Mouse (Mus musculus) MEL (cell line): ENCODE measurements around the gene Dclre1b. TPM values are rescaled to one million over a fixed set of nuclear protein-coding genes. Genes with fewer than 3 reads are reported as not detected.

ENCODE experiments used
- DNase-seq: peaks from one replicate; pipeline ENCODE4 v3.0.0; 2011; ENCODE audit warnings: low read depth, low spot score
- H3K27ac ChIP-seq: 2 replicates; pipeline ENCODE4 v1.5.1; 2012; ENCODE audit warnings: low read depth, mild to moderate bottlenecking, control low read depth, low read length, moderate library complexity; ENCODE audit not compliant: control insufficient read depth
- H3K27me3 ChIP-seq, 2 experiments: fragments of 150-350 bp in 1 of 2; sonication (generic) in 1 of 2; 2 replicates each; pipeline ENCODE4 v1.6.1; 2012; ENCODE audit warnings: low read length in 2 of 2, mild to moderate bottlenecking in 2 of 2, improper control_type of control experiment in 1 of 2, moderate library complexity in 1 of 2; ENCODE audit not compliant: insufficient read depth in 2 of 2, control insufficient read depth in 1 of 2
- H3K36me3 ChIP-seq, 2 experiments: 2 replicates each; pipeline ENCODE4 v1.6.1; 2012 to 2014; ENCODE audit warnings: low read length in 2 of 2, improper control_type of control experiment in 1 of 2, inconsistent platforms in 1 of 2, mild to moderate bottlenecking in 1 of 2; ENCODE audit not compliant: insufficient read depth in 2 of 2, control insufficient read depth in 1 of 2
- H3K4me1 ChIP-seq, 2 experiments: fragments of 150-350 bp in 1 of 2; sonication (generic) in 1 of 2; 2 replicates each; pipeline ENCODE4 v1.6.1; 2012; ENCODE audit warnings: low read length in 2 of 2, improper control_type of control experiment in 1 of 2, mild to moderate bottlenecking in 1 of 2; ENCODE audit not compliant: insufficient read depth in 2 of 2, control insufficient read depth in 1 of 2
- H3K4me3 ChIP-seq, 2 experiments: fragments of 150-350 bp in 1 of 2; sonication (generic) in 1 of 2; 2 replicates each; pipeline ENCODE4 v1.5.1; 2012; ENCODE audit warnings: low read depth in 2 of 2, low read length in 2 of 2, mild to moderate bottlenecking in 2 of 2, moderate library complexity in 2 of 2, control low read depth in 1 of 2, improper control_type of control experiment in 1 of 2; ENCODE audit not compliant: control insufficient read depth in 1 of 2, insufficient read depth in 1 of 2
- H3K79me2 ChIP-seq: 2 replicates; pipeline ENCODE4 v1.6.1; 2012; ENCODE audit warnings: mild to moderate bottlenecking, low read length, moderate library complexity; ENCODE audit not compliant: control insufficient read depth, poor library complexity, insufficient read depth
- H3K9ac ChIP-seq: 2 replicates; pipeline ENCODE4 v1.6.1; 2012; ENCODE audit warnings: low read depth, mild to moderate bottlenecking, control low read depth, low read length, moderate library complexity; ENCODE audit not compliant: control insufficient read depth, poor library complexity, severe bottlenecking
- H3K9me3 ChIP-seq: fragments of 150-350 bp; sonication (generic); replicated peaks from 2 replicates; pipeline ENCODE4 v1.6.1; 2012; ENCODE audit warnings: mild to moderate bottlenecking, low read length, improper control_type of control experiment, moderate library complexity; ENCODE audit not compliant: insufficient read depth
- BHLHE40 ChIP-seq: IDR thresholded peaks from 2 replicates; pipeline ENCODE4 v1.6.1; 2012; ENCODE audit warnings: low read depth, mild to moderate bottlenecking, inconsistent platforms, low read length, improper control_type of control experiment, borderline replicate concordance
- E2F4 ChIP-seq: IDR thresholded peaks from 2 replicates; pipeline ENCODE4 v1.6.1; 2011; ENCODE audit warnings: low read depth, low read length, improper control_type of control experiment, borderline replicate concordance
- EP300 ChIP-seq, 2 experiments: IDR thresholded peaks; 2 replicates each; pipeline ENCODE4 v1.6.1; 2011; ENCODE audit warnings: improper control_type of control experiment in 2 of 2, low read length in 2 of 2, low read depth in 1 of 2, mild to moderate bottlenecking in 1 of 2
- ETS1 ChIP-seq: IDR thresholded peaks from 2 replicates; pipeline ENCODE4 v1.6.1; 2012; ENCODE audit warnings: low read depth, mild to moderate bottlenecking, inconsistent platforms, low read length, improper control_type of control experiment, moderate library complexity
- GATA1 ChIP-seq: IDR thresholded peaks from 2 replicates; pipeline ENCODE4 v1.6.1; 2011; ENCODE audit warnings: low read depth, low read length, improper control_type of control experiment
- HCFC1 ChIP-seq: IDR thresholded peaks from 2 replicates; pipeline ENCODE4 v1.6.1; 2012; ENCODE audit warnings: low read depth, mild to moderate bottlenecking, inconsistent platforms, low read length, improper control_type of control experiment, moderate library complexity
- JUND ChIP-seq: IDR thresholded peaks from 2 replicates; pipeline ENCODE4 v1.6.1; 2011; ENCODE audit warnings: low read depth, mild to moderate bottlenecking, improper control_type of control experiment, low read length
- KAT2A ChIP-seq: conservative IDR thresholded peaks from 2 replicates; pipeline ENCODE4 v1.6.1; 2012; ENCODE audit warnings: low read depth, low read length, improper control_type of control experiment, inconsistent platforms
- MAX ChIP-seq: IDR thresholded peaks from 2 replicates; pipeline ENCODE4 v1.6.1; 2011; ENCODE audit warnings: low read length, improper control_type of control experiment
- MYB ChIP-seq: IDR thresholded peaks from 2 replicates; pipeline ENCODE4 v1.6.1; 2011; ENCODE audit warnings: mild to moderate bottlenecking, low read depth, low read length, improper control_type of control experiment
- MYC ChIP-seq: IDR thresholded peaks from 2 replicates; pipeline ENCODE4 v1.6.1; 2011; ENCODE audit warnings: low read depth, mild to moderate bottlenecking, low read length, improper control_type of control experiment, moderate library complexity
- NELFE ChIP-seq: IDR thresholded peaks from 2 replicates; pipeline ENCODE4 v1.6.1; 2011; ENCODE audit warnings: low read depth, low read length, improper control_type of control experiment
- POLR2AphosphoS5 ChIP-seq: IDR thresholded peaks from 2 replicates; pipeline ENCODE4 v1.6.1; 2012; ENCODE audit warnings: low read depth, borderline replicate concordance, mild to moderate bottlenecking, inconsistent platforms, low read length, moderate library complexity, mixed read lengths
- SIN3A ChIP-seq: IDR thresholded peaks from 2 replicates; pipeline ENCODE4 v1.6.1; 2012; ENCODE audit warnings: low read length, improper control_type of control experiment, inconsistent platforms
- SMC3 ChIP-seq: IDR thresholded peaks from 2 replicates; pipeline ENCODE4 v1.6.1; 2011; ENCODE audit warnings: low read depth, low read length, improper control_type of control experiment
- TAL1 ChIP-seq: IDR thresholded peaks from 2 replicates; pipeline ENCODE4 v1.6.1; 2012; ENCODE audit warnings: mild to moderate bottlenecking, inconsistent platforms, low read length, moderate library complexity, mixed read lengths
- TCF12 ChIP-seq: IDR thresholded peaks from 2 replicates; pipeline ENCODE4 v1.6.1; 2014; ENCODE audit warnings: low read depth, mild to moderate bottlenecking, inconsistent platforms, low read length, improper control_type of control experiment, moderate library complexity
- USF2 ChIP-seq, 2 experiments: IDR thresholded peaks; 2 replicates each; pipeline ENCODE4 v1.6.1; 2011 to 2012; ENCODE audit warnings: improper control_type of control experiment in 2 of 2, low read length in 2 of 2, borderline replicate concordance in 1 of 2, inconsistent platforms in 1 of 2, low read depth in 1 of 2, mild to moderate bottlenecking in 1 of 2; ENCODE audit not compliant: insufficient read depth in 1 of 2
- ZC3H11A ChIP-seq: IDR thresholded peaks from 2 replicates; pipeline ENCODE4 v1.6.1; 2012; ENCODE audit warnings: low read depth, mild to moderate bottlenecking, inconsistent platforms, low read length, improper control_type of control experiment
- ZKSCAN1 ChIP-seq: IDR thresholded peaks from 2 replicates; pipeline ENCODE4 v1.6.1; 2012; ENCODE audit warnings: low read depth, mild to moderate bottlenecking, inconsistent platforms, low read length, improper control_type of control experiment, moderate library complexity
- ZMIZ1 ChIP-seq: IDR thresholded peaks from 2 replicates; pipeline ENCODE4 v1.6.1; 2012; ENCODE audit warnings: low read depth, mild to moderate bottlenecking, inconsistent platforms, low read length, improper control_type of control experiment, moderate library complexity
- ZNF384 ChIP-seq: IDR thresholded peaks from 2 replicates; pipeline ENCODE4 v1.6.1; 2012; ENCODE audit warnings: low read depth, mild to moderate bottlenecking, inconsistent platforms, low read length, improper control_type of control experiment
- polyA plus RNA-seq, 2 experiments: library from polyadenylated mRNA; stranded (reverse) in 1 of 2; unstranded in 1 of 2; fragments of >175 nt in 1 of 2; fragments of >200 nt in 1 of 2; gene quantifications; 2 replicates each; pipeline versions ENCODE4 v1.2.1 to v1.2.4; 2012; ENCODE audit warnings: low replicate concordance in 2 of 2, low read depth in 1 of 2; ENCODE audit not compliant: insufficient read length in 2 of 2, insufficient read depth in 1 of 2, missing spikeins in 1 of 2
- total RNA-seq: library from RNA; depleted of rRNA; stranded (reverse); fragments of 300-350 nt; gene quantifications from 2 replicates; pipeline ENCODE4 v1.2.3, GENCODE M21; 2012

The Dclre1b gene
- total and polyA plus RNA-seq, 3 experiments, result 11.2 to 25.3 TPM; not detected in 1

GRCm38 (mm10) chr3:103772846-103773245 lies 36.4 kb downstream of the Dclre1b start:
- peak; percentile 49 for DNase-seq
- peaks cover 0 to 4% of the 10 kb centered on the region in 2 experiments; a peak in 1 of 4 replicates for H3K4me1 ChIP-seq
- no peak overlapping the region for H3K27ac ChIP-seq
- H3K36me3 ChIP-seq, result peaks cover 5 to 14% of the 10 kb centered on the region in 2 experiments
- no peak overlapping the region for H3K9ac ChIP-seq
- H3K27me3 ChIP-seq, result no peaks in the 10 kb centered on the region
- H3K4me3 ChIP-seq, result no peak overlapping the region
- peaks cover 10% of the 10 kb centered on the region; the same call in 1 of the 2 replicates for H3K79me2 ChIP-seq
- H3K9me3 ChIP-seq, result no peaks in the 10 kb centered on the region
- TF ChIP-seq USF2 (IDR thresholded peaks at IDR 0.05; ENCODE audit: borderline replicate concordance in 1 of 2, insufficient read depth in 1 of 2, low read depth in 1 of 2, low read length in 2 of 2) (no peak), TAL1 (no peak), MYC (no peak), SIN3A (no peak), BHLHE40 (no peak), MYB (no peak)

GRCm38 (mm10) chr3:103771531-103772130 lies 37.6 kb downstream of the Dclre1b start:
- H3K4me1 ChIP-seq, result peaks cover 0 to 4% of the 10 kb centered on the region in 2 experiments; a peak in 1 of 4 replicates
- no peaks in the 10 kb centered on the region for H3K9me3 ChIP-seq
- no peaks in the 10 kb centered on the region for H3K27me3 ChIP-seq
- peaks cover 1% of the 10 kb centered on the region; the same call in 1 of the 2 replicates for H3K79me2 ChIP-seq
- DNase-seq, result no peak
- H3K9ac ChIP-seq, result no peak overlapping the region
- H3K4me3 ChIP-seq, result no peak overlapping the region
- TF ChIP-seq ZC3H11A (no peak), POLR2AphosphoS5 (no peak), ZKSCAN1 (no peak), GATA1 (no peak), BHLHE40 (no peak), ZNF384 (no peak), NELFE (no peak), JUND (no peak), SMC3 (no peak), SIN3A (no peak), E2F4 (no peak), MYB (no peak), ETS1 (no peak), HCFC1 (no peak), TCF12 (no peak), ZMIZ1 (no peak), MAX (no peak), EP300 (IDR thresholded peaks at IDR 0.05; ENCODE audit: low read depth in 1 of 2, low read length in 2 of 2) (no peak), KAT2A (no peak)
- H3K27ac ChIP-seq, result no peak overlapping the region
- peaks cover 5 to 10% of the 10 kb centered on the region in 2 experiments for H3K36me3 ChIP-seq
